Mouse (Mus musculus) neutrophil, adult 5-6 weeks (primary cell): ENCODE results near the gene F2r. TPM values are rescaled to one million over a fixed set of nuclear protein-coding genes. Genes with fewer than 3 reads are reported as not detected.

Experiments
- ATAC-seq: fragments of 151-379, 151-347 bp; 2 replicates; pipeline ENCODE4 v1.8.0; 2017; ENCODE audit warnings: mild to moderate bottlenecking, moderate TSS enrichment; ENCODE audit not compliant: insufficient number of reproducible peaks, poor library complexity, low FRiP score, severe bottlenecking; ENCODE audit errors: extremely low read depth
- total RNA-seq: library from RNA; stranded (forward); fragments of 200-1000 nt; gene quantifications from 2 replicates; pipeline ENCODE4 v1.2.3, GENCODE M21; 2017

The F2r gene
- total RNA-seq, 1 experiment from 2014 or later = 2.9 TPM

DNA sequence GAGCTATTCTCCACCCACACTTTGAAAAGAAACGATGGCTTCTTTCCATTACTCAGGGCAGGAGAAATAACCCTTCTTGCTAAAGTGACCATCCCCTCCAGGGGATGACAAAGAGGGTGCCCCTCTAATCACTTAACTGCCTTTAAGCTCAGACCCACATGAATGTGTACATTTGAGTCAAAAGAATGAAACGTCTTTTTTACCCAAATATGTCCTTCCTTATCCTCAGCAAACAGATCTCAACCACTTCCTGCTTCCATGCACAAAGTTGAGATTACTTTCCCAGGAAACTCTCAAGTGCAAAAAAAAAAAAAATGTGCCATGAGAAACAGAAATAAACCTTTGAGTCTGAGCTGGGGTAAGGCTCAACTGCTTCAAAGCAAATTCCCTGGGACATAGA, 16.2 kb upstream of the F2r start:
- ATAC-seq = no peak

- ATAC-seq = no peak
These were observed 15.1 kb upstream of the F2r start for GRCm38 (mm10) chr13:95633384-95633783.

DNA sequence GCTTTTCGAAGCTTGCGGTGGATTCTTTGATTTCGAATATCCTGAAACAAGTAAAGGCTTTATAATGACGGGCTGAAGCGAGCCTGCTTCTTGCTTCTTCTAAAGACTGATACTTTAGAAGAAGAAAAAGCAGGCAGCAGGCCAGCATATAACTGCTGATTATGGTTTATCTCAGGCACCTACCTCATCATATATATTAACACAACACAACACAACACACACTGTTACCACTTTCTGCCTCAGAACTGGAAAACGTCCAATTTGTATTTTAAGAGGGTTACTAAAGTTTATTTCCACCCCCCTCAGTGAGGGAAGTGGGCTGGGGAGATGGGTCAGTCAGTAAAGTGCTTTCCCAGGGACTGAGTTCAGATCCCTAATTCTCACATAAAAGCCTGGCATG, 13.9 kb upstream of the F2r start:
- no peak for ATAC-seq

- no peak for ATAC-seq
These were observed 12.5 kb upstream of the F2r start for GRCm38 (mm10) chr13:95630747-95631146.

DNA sequence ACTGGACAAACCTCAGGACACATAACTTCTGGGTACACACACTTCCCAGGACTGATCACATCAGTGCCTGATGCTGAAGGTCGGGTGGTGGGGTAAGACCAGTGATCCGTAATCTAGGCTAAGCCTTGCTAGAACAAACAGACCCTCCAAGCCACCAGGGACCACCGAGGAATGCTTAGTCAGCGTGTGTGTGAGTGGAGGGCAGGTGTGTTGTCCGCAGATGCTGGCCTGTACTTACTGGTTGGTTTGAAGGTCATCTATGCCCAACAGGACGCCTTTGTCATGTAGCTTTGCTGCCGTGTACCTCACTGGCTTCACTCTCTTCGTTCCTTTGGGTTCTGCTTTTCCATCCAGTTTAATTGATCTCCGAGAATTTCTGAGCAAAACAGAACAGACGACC, 11.5 kb upstream of the F2r start:
- no peak for ATAC-seq

DNA sequence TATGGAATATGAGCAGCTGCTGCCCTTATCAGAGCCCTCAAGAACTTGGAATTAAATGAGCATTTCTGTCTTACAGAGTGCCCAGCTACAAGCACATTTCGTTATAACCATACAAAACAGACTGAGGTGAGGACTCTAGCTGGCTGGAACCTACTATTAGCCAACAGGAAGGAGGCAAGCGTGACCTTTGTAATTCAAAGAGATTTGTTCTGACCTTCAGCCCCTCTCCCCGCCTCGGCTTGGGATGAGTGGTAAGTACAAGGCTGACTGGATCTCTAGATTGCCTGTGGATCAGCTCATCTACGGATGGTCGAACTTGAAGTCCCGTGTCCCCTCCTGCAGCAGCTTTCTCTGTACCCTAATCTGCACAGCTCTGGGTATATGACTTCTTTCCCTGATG, 8.4 kb upstream of the F2r start:
- no peak for ATAC-seq

GRCm38 (mm10) chr13:95623042-95623441, 4.8 kb upstream of the F2r start:
- ATAC-seq = no peak

- ATAC-seq = no peak
These were observed 3.3 kb upstream of the F2r start for GRCm38 (mm10) chr13:95621563-95621962.

DNA sequence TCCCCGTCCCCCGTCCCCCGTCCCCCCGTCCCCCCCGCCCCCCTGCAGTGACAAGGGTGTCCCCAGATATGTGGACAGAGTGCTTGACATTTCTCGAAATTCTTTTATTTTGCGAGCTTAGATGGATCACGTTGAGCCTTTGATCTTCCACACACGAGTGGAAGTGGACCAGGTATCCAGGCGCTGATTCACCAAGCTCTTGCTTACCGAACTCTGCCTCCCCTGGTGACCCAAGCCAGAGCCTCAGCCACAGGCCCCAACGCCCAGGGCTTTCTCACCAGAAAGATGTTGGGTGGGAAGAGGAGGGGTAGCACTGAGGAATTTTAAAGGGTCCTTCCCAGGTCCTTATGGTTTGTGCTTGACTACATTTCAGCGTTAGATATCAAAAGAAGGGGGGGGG, 572 bp upstream of the F2r start:
- no peak for ATAC-seq

GRCm38 (mm10) chr13:95617671-95618171, 566 bp downstream of the F2r start:
- no peak for ATAC-seq

- no peak for ATAC-seq
These were observed 1.1 kb downstream of the F2r start for GRCm38 (mm10) chr13:95617082-95617670.

DNA sequence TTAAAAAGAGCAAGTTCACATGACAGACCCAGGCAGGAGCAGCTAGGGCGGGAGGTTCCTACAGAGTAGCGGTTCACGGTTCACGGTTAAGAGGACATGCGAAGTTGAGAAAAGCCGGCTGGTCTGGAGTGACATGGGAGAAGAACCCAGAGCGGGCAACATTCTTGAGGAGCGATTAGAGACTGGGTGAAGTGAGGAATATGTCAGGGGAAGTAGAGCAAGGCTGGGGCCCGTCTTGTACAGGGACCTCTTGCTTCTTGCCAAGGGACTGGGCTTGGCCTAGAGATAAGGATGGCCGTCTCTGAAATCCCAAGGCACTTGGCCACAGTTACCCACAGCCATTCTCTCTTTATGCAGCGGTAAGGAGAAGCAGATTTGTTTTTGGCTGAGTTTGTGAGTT, 1.8 kb downstream of the F2r start:
- no peak for ATAC-seq

DNA sequence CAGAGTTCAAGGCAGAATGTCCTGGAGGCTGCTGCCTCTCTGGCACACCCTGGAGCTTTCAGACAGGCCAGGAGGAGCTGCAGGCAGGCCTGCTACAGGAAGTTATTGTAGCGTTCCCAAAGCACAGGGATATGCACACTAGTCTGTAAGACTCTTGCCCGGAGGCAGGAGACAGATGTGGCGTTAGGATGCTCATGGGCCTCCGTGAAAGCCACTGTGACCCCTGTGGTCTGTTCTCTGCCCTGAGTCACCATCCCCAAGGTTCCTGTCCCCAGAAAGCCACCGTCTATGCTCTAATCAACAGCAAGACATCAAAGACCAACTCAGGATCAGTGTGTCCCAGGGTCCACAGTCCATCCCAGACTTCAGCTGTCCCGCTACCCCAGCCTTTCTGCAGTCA, 3.5 kb downstream of the F2r start:
- no peak for ATAC-seq

DNA sequence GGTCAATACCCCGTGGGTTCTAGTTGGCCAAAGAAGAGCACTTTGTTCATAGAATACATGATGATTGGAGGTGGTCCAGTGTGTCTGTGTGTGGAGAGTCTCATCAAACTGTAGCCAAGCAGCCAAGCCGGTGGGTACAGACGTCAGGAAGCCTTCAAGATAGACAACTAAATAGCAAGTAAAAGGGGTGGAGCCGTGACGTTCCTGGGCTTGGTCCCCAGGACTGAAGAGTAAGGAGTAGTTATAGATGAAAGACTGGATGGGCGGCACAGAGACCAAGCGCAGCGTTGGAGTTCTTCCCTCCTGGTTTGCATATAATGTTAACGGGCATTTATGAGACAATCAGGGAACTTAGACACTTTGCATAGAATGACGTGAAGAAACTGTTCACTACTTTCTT, 6.0 kb downstream of the F2r start:
- no peak for ATAC-seq

DNA sequence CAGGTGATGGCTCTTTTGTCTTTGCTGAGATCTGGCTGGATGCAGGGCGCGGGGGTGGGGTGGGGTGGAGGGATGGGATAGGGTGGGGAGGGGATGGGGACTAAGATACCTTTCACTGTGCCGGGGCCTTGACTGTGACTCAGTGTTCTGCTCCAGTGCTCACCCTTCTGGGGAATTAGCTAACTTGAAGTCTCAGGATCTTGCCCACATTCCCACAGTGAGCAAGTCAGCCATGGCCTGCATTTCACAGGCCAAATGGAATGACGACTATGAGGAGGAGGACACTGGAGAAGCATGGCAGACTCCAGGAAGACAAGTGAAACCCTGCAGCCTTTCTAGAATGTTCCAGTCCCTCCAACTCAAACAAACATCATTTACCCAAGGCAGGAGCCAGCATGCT, 6.5 kb downstream of the F2r start:
- ATAC-seq = no peak

DNA sequence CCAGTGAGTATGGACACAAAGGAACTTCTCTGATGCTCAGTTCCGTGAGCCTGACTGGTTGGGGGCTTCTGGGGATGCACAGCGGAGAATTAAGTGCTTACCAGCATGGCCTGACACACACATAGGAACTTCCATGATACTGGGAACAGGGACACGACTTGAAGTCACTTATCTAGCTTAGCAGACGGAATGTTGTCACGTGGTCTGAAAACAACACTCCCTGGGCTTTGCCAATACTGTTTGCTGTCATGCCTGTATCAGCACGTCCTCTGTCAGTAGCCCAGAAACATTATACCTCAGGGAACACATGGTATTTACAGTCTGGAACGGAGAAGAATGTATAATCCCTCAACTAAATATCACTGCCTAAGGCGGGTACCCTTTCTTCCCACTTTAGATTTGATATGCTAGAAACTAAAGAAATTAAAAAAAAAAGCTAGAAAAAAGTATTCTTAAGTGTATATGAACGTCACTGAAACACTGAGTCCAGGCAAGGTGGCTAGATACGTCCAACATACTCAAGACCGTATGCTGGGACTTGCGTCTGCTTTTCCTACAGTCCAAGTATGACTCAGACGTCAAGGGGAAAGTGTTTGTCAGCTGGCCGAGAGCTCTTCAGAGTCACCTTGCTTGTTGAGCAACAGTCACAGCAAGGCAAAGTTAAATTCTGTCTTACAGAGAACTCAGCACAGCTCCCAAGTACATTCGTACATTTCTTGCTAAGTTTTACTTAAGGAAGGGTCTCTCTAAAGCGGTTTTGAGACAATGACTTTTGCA, 7.3 kb downstream of the F2r start:
- no peak for ATAC-seq

- no peak for ATAC-seq
These were observed 9.2 kb downstream of the F2r start for GRCm38 (mm10) chr13:95609088-95609420.

DNA sequence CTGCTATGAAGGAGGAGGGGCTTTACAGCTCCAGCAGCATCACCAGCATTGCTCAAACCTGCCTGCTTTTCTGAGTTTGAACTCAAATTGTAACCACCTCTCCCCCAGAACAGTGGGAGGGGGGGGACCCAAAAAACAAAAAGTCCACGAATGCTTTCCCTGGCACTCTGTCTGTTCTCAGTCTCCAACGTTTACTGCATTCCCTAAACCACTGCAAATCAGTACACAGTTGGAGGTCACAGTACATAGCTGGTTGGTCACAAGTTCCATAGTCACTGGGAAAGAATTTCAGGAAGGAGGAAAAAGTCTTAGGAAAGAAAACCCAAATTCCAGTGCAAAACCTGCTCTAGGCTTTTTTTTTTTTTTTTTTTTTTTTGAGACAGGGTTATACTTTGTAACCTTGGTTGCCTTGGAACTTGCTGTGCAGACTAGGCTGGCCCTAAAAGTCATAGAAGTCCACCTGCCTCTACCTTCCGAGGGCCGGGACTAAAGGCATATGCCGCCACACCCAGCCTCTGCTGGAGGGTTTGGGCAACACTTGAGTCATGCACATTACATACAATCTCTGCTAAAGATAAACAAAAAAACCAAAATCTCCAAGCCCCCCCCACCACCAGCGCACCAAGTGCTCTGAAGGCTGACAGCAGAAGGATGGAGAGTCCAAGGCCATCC, 9.7 kb downstream of the F2r start:
- ATAC-seq = no peak

GRCm38 (mm10) chr13:95607019-95607418, 11.3 kb downstream of the F2r start:
- no peak for ATAC-seq

DNA sequence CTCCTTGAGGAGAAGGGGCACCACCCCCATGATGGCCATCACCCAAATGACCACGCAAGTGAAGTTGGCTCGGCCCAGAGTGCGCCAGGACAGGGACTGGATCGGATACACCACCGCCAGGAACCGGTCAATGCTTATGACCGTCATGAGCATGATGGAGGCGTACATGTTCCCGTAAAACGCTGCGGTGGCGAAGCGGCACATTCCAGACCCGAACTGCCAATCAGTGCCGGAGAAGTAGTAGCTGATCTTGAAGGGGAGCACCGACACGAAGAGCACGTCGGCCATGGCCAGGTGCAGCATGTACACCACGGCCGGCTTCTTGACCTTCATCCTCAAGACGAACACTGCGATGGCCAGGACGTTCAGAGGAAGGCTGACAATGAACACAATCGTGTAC, 14.0 kb downstream of the F2r start:
- no peak for ATAC-seq
